Mouse (Mus musculus) inflammation-experienced regulatory T-cells, adult 6 months (primary cell): ENCODE measurements around the gene Metap1. TPM values are rescaled to one million over a fixed set of nuclear protein-coding genes. Genes with fewer than 3 reads are reported as not detected.

ENCODE experiments used
- ATAC-seq: one replicate; pipeline ENCODE4 v1.8.0; 2017
- polyA plus RNA-seq, 3 experiments: library from polyadenylated mRNA; unstranded; fragments of 100-300 nt; shearing (Covaris generic); gene quantifications; one replicate each; pipeline ENCODE4 v1.2.1; 2017

The Metap1 gene
- 10 to 100 TPM; 30.5 to 37.9 (median 35.2) TPM for polyA plus RNA-seq

DNA sequence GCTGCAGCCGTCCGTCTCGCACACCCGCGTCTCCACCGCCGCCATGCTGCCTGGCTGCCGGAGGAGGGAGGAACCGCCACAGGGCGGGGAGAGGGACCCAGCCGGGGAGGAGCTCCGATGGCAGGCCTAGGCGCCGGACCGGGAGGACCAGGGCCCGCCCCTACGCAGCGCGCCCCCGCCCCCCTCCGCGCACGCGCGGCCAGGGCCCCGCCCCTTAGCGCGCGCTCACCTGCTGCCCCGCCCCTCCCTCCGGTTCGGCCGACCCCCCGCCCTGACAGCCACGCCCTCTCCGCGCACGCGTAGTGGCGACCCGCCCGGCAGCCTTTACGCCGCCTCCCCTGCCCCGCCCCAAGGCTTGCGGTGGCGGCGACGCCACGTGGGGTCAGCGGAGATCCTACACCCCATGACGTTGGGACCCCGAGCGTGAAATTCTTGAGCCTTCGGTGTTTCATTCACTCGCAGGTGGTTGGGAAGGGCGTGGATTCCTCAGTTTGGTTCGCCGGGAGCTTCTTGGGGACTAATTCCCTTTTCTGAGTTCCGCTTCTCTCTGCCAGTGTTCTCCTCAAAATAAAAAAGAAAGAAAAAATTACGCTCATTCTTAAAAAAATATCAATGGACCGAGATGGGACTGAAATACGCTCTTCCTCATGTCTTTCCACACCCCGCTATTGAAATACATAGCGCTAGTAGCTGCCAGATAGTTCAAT is at the start of gene Metap1:
Metap1 (minus strand) TSS at position 189 of the 707 bp plus-strand sequence.
- ATAC-seq, result peak; percentile 89

DNA sequence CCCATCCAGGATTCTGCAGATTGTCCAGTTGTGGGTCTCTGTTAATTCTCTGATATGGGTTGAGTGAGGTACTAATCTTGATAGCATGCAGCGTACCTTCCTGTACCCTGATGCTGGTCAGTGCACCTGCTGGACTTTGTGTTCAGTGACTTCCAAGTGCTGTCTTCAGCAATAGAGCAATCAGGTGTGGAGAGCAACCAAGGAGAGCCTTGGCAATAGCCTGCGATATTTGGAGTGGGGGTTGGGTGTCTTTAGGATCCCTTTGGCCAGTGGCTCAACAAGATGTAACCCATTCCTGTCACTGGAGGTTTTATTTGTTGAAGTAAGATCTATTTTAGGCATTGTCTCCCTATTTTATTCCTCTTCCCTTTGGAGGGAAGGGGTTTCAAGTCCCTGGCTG is 46.7 kb upstream of the Metap1 start:
- no peak for ATAC-seq

DNA sequence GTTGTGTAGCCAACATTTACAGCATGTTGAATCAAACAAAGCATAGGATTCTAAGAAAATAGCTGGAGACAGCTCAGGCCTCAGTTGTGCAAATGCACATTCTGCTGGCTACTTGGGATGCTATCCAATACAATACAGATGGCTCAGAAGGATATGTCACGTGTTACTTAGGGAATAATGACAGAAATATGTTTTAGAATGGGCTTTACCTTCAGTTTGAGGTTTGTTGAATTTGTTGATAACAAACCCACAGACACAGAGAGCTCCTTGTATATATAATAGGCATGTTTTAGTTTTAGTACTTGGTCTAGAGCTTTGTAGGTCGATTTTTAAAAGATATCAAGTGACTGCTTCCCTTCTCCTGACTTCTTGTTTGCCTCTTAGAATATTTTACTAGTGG is 43.4 kb upstream of the Metap1 start:
- no peak for ATAC-seq

DNA sequence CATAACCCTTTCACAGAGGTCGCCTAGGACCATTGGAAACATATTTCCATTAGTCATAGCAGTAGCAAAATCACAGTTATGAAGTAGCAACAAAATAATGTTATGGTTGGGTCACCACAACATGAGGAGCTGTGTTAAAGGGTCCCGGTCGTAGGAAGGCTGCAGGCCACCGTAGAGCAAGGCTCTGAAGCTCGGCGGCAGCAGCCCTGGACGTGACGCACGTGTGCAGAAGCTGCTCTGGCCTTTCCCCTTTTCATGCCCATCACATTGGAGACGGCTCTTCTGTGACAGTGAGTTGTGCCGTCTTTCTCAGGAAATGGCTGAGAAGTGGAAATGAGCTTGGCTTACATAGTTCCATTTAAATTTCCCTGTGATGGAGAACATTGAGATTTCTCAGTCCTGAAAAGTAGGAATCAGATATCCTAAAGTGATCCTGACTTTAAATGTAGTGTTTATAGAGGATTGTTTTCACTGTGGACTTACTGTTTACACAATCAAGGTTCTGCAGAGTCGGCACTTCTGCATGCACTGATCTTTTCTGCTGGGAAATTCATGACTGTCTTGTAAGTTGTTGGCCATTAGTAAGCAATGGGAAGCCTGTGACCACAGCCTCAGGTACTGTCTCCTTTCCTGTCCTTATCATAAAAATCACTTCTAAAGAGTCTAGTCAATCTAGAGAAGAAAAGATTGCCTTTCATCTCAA is 42.3 kb upstream of the Metap1 start:
- ATAC-seq, result no peak

DNA sequence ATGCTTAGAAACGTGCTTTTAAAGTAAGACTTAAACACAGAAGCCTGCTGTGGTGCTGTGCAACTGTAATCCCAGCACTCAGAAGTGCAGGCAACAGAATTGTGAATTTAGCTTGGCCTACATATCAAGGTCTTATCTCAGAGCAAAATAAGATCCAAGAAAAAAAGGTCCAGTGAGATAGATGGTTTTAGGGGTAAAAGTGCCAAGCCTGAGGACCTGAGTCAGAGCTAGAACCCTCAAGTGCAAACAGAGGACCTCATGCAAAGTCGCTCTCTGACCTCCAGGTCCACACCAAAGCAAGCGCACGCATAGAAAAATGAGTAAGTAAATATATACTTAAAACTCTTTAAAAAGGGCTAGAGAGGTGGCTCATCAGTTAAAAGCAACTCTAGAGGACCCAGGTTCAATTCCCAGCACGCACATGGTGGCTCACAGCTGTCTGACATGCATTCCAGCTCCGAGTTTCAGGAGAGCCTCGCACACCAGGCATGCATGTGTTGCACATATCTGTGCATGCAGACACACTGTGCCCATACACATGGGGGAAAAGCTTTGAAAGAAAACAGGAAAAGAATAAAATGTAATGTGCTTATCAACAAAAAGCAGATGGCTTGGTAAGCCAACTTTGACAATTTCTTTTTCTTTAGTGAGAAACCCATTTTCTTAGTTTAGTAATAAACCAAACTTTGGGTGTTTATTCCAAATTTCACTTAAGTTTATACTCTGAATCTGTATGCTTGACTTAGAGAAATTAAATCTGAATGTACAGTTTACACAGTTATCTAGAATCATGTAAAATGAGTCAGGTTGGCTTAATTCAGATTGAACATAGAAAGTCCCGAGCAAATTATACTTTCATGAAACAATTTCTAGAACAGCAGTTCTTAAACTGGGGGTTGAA is 41.5 kb upstream of the Metap1 start:
- no peak for ATAC-seq

DNA sequence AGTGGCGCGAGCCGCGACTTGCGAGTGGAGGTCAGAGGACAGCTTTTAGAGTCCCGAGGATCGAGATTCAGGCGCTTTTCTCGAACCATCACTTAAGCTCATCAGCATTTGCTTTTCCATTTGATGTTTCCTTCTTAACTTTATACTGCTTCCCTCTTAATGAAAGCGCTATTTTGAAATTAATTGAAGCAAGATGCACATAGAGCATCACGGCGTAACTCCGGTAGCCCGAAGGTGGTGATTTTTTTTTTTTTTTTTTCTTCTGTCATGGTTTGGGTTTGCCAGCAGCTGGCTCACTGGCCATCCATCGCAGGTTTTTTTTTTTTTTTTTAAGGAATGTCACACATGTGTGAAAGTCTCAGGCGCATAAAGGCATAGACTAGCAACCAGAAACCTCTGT is 39.0 kb upstream of the Metap1 start:
- ATAC-seq, result no peak

DNA sequence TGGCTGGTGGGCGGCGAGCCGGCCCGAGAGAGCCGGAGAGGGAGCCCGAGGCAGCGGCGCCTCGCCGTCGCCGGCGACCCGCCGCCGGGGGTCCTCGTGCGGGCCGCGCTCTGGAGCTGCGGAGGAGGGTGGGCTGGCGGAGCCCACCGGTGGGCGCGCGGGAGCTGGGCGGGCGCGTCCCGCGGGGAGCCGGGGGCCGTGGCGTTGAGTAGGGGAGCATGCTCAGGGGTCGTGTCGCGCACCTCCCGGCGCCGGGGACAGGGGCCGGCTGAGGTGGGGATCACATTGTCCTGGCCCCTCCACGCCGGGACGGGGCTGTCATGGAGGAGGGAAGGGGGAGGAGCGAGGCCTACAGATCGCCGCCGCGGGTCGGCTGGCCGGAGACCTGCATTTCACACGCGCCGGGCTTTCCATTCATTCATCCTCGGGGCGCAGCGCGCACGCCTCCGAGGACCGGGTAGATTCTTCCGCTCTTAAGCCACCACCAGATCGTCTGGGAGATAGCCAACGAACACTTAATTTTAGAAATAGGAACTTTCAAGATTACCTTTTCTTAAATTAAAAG is 38.4 kb upstream of the Metap1 start:
- peak; percentile 23 for ATAC-seq

DNA sequence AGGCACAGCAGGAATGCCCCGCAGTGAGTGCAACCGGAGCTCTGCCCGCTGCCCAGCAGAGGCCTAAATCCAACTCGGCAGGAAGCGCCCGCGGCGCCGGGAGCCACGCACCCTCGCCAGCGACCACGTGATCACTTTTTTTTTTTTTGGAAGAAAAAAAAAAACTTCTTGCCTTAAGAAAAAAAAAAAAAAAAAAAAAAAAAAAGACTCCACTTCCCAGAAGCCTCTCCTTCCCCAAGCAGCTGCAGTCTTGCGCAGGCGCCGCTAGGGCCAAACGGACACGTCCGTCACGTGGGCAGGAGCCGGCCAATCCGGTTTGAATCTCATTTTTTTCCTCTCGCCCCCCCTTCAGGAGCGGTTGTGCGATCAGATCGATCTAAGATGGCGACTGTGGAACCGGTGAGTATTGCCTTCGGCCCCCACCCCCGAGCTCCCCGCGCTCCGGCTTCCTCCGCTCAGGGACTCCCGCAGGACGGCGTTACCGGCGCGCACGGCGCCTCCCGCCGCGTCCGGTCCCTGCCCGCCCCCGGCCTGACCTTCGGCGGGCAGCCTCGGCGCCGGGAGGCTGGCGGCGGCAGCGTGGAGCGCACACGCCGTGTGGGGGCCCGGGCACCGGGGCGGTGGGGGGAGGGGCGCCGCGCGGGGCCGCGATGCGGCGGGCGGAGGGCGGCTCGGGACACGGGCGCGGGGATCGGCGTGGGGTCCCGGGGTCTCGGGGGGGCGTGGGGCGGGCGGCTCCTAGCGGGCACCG is 37.8 kb upstream of the Metap1 start:
- peak; percentile 92 for ATAC-seq

DNA sequence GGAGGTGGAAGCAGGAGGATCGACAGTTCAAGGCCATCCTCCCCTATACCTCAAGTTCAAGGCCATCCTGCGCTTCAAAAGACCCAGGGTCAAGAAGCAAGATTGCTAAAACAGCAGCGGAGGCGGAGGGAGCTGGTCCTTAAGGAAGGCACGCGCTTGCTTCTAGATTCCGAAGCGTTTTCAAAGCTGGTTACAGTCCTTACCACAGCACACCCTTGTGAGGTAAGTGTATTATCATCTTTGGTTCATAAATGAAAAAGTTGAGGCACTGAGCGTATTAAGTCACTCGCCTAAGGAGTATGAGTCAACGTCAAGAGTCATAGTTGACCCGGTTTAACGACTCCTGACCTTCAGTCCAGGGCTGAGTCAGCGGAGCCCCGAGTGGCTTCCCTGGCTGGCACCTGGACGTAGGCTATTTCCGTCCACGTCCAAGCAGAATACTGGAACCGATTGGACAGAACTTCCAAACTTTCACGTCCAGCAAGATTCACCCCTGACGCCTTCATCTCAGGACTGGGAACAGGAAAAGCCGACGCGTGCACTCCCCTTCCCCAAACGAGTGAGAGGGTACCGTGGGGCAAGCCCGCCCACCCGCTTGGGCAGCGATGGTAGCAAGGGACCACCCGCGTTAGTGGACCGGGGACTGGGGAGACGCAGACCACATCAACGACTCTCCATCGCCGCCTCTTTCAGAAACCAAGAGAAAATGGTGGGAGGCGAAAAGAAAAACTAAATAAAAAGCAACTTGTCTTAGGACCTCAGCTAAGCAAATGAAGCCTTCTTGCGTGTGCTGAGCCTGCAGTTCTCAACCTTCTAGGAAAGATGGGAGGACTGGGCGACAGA is 37.0 kb upstream of the Metap1 start, which contains the start of gene Eif4e:
Eif4e (plus strand) TSS at position 107 of the 843 bp plus-strand sequence.
- ATAC-seq, result peak; percentile 16

DNA sequence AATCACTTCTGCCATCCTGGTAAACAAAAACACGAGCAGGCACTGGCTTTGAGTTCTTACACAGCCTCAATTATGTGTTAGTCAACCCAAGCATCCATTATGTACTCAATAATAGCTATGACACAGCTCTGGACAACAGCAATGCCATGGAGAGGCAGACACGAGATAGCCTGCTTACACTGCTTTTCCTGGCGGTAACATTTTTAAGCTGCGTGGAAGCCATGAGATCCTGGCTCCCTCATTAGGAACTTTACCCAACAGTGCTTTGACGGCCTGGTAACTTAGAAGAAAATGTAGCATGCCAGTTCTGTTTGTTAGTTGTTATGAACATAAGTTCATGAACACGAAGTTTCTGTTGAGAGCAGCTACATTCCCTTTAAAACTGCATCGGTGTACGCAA is 36.2 kb upstream of the Metap1 start:
- no peak for ATAC-seq

DNA sequence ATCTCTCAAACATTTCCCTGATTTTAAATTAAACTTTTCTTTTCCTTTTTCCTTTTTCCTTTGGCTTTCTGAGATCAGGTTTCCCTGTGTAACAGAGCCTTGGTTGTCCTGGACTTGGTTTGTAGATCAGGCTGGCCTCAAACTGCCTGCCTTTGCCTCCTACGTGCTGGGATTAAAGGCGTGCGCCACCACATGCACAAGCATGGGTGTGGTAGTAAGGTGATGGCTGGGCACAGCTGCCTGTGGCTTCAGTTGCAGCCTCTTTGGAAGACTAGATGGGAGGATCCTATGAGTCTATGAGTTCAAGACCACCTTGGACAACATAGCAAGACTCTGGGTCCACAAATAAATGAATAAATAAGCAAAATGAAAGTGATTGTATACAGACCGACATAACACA is 34.6 kb upstream of the Metap1 start:
- no peak for ATAC-seq

DNA sequence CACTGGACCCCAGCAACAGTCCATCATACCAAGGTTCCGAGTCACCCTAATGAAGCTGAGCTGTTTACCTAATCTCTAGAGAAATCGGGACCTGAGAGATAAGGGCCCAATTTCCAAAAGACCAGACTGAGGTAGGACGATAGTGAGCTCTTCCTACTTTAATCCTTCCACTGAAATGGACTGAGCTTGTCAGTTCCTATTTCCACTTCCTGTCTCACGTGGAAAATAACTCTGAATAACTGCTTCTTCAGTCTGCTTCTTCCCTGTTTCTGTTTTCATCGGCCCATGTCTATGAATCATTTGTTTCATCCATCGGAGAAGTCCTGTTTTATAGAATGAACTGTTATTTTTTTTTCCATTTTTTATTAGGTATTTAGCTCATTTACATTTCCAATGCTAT is 29.9 kb upstream of the Metap1 start:
- ATAC-seq, result no peak

DNA sequence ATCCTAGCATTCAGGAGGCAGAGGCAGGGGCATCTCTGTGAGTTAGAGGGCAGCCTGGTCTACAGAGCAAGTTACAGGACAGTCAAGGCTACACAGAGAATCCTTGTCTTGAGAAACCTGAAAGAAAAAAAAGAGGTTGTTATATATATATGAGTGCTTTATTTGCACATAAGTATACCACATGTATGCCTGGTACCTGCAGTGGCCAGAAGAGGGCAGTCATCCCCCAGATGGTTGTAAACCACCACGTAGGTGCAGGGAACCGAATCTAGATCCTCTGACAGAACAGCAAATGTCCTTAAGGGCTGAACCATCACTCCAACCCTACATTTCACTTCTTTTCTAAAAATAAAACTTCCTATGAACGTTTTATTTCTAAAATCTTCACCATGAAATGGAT is 28.6 kb upstream of the Metap1 start:
- ATAC-seq, result peak; percentile 58

DNA sequence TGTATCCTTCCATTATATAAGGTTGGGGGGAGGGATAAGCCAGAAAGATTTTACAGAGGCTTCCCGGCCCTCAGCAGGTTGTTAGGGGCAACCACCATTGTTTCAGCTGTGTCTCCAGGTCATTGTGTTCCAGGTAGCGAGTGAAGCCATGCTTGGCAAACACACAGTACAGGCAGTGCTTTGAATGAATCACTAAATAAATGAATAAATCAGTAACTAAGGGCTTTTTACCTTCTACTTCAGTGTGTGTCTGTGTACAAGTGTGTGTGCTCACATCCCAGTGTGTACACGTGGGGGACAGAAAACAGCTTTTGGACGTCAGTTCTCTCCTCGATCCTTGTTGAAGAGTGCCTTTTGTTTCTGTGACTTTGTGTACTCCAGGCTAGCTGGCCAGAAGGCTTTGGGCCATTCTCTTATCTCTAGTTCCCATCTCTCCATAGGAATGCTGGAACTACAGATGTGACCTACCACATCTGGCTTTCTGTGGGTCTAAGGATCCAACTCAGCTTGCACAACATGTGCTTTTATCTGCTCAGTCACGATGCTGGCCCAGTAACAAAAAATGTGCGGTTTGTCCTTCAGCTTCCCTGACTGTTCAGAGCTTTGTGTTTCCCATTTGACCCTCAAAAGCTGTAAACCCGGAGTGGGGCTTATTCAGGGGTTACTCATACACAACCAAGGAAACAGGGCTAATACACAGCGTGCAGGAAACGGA is 26.5 kb upstream of the Metap1 start:
- ATAC-seq, result no peak

DNA sequence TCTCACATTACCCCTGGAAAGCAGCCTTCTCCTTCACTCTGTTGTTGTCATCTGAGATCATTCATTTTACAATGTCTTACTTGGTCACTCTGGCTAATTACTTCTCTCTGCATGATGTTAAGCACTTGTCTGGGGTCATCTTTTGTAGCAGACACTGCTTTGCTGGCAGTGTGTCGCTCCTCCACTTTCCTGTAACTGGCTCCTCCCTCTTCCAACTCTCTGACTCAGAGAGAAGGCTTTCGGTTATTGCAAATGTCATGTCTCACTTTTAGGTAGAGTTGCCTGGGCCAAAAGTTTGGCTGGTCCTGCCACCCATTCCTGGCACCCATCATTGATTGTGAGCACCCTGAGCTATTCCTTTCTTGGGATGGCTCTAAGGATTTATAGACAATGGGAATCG is 25.4 kb upstream of the Metap1 start:
- ATAC-seq, result no peak

DNA sequence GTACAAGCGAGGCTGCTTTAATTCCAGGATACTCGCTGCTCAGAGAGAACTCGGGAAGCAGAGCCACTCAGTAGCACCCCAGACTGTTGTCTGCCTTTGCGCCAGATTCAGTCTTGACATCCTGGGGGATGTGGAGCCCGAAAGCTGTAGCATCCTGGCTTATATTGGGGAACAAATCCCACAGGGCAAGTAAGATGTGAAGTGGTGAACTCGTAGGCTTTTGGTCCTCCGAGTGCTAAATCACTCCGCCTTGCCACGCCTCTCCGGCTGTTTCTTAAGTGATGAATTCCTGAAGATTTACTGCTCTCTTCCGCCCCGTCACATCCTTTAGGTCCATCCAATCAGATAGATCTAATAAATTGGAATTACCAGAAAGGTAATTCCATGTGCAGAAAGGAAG is 23.9 kb upstream of the Metap1 start:
- ATAC-seq, result no peak

DNA sequence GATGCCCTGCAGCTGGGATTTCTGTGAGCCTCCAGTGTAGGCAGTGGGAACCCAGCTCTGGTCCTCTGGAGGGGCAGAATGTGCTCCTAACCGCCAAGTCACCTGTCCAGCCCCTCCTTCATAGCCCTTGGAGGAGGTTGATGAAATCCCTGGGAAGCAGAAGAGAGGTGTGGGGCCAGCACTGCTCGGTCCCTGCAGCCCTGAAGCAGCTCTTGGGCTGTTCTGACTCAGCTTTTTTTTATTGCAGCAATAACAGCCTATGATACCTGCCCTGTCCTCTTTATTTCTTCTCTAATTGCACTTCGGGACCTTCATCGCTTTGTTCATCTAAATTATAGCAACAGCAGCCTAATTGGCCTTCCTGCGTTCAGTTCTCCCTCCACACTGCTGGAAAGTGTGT is 21.2 kb upstream of the Metap1 start:
- no peak for ATAC-seq

DNA sequence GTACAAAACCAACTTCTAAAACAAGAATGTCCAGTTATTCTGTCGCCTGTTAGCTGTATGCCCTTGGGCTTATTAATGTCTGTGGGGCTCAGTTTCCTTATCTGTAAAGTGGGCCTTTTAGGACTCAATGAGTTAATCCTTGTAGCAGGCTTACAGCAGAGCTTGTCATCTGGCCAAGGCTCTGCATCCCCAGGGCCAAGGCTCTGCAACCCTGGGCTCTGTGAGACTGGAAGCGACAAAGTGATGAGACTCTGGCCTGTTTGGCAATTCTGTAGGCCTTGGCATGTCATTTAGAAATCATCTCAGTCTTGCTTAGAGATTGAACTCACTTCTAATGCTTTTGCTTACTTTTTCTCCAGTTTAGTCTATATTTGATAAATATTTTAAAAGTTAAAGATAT is 20.3 kb upstream of the Metap1 start:
- no peak for ATAC-seq

DNA sequence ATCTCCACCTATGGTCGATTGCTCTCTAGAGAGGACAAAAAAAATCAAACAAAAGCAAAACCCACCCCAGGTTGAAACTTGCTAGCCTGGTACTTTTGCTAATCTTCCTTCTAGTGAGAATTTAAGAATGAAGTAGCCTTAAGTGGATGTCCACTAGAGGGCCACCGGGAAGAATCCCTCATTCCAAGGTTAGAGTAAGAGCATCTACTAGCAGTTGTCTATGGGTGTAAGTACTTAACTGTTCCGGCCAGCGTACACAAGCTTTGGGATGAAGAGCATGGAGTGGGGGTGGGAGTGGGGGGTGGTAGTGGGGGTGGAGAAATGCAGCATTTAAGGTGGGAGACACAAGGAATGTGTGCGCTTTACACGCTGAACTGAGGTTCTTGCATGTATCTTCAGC is 17.4 kb upstream of the Metap1 start:
- ATAC-seq, result no peak

DNA sequence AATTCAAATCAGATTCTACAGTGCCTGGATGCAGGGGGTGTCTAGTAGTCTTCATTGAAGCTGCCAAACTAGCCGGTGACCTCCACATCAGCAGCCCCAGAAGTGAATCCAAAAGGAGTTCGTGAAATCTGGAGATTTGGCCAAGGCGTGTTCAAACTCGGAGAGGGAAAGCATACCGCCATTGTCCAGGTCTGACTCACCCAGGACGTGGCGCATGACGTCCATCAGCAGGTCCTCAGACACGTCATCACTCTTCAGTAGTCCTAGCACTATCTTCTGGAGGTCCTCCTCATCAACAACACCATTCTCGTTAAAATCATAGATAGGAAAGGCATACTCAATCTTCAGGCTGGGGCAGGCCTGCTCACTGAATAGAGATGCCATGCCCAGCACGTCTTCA is 14.4 kb upstream of the Metap1 start:
- no peak for ATAC-seq
